Mouse (Mus musculus): ENCODE results near the gene Shc4. TPM values are rescaled to one million over a fixed set of nuclear protein-coding genes. Genes with fewer than 3 reads are reported as not detected.
A peak's percentile ranks its signal among the peaks of the same experiment; 100 is the strongest.

The Shc4 gene
- polyA plus RNA-seq (2014; fragmentation: Nextera tagmentation; extraction: Ambion mirVana) = 1.2 and 2.0 TPM in 2 replicates

GRCm38 (mm10) chr2:125724086-125724430 lies at the start of gene Shc4:
Gene Shc4, minus strand, starts transcription at chr2:125724148.
- under 1% methylated on average over 15 of the region's 15 CpGs for WGBS (ENCODE audit: insufficient replicate concordance)

GRCm38 (mm10) chr2:125765029-125765428 lies 41.1 kb upstream of the Shc4 start:
- Histone ChIP-seq H3K36me3 (ENCODE audit: control insufficient read depth, insufficient read depth, low read length) (peaks cover 34% of the 10 kb centered on the region), H3K4me2 (no peak overlapping the region), H3K27me3 (ENCODE audit: control insufficient read depth, insufficient read depth, low read length) (no peaks in the 10 kb centered on the region), H3K27ac (ENCODE audit: low read depth, low read length) (no peak overlapping the region), H3K4me1 (ENCODE audit: control insufficient read depth, insufficient read depth, low read length) (no peaks in the 10 kb centered on the region), H3K9me3 (replicated peaks; ENCODE audit: control insufficient read depth, low read length) (no peaks in the 10 kb centered on the region), H3K9ac (ENCODE audit: low read depth, low read length) (no peak overlapping the region), H3K4me3 (ENCODE audit: low read depth, low read length) (no peak overlapping the region)
- WGBS (ENCODE audit: insufficient replicate concordance) = 85% methylated on average over 3 of the region's 3 CpGs
- no peak for ATAC-seq (replicated peaks; ENCODE audit: insufficient number of reproducible peaks, low FRiP score, low TSS enrichment)

More at GRCm38 (mm10) chr2:125724086-125724430, at the start of gene Shc4:
- Histone ChIP-seq H3K27me3 (ENCODE audit: control insufficient read depth, insufficient read depth, low read length) (peaks cover 37% of the 10 kb centered on the region), H3K27ac (ENCODE audit: low read depth, low read length) (no peak within 1 kb of the TSS), H3K4me2 (peak within 1 kb of the TSS; percentile 98), H3K9me3 (replicated peaks; ENCODE audit: control insufficient read depth, low read length) (no peaks in the 10 kb centered on the region), H3K9ac (ENCODE audit: low read depth, low read length) (peak within 1 kb of the TSS; percentile 17), H3K4me1 (ENCODE audit: control insufficient read depth, insufficient read depth, low read length) (no peaks in the 10 kb centered on the region), H3K36me3 (ENCODE audit: control insufficient read depth, insufficient read depth, low read length) (no peaks in the 10 kb centered on the region), H3K4me3 (ENCODE audit: low read depth, low read length) (peak within 1 kb of the TSS; percentile 60)
- no peak; the same call in 1 of the 2 replicates for ATAC-seq (replicated peaks; ENCODE audit: insufficient number of reproducible peaks, low FRiP score, low TSS enrichment)

GRCm38 (mm10) chr2:125764531-125764930 lies 40.6 kb upstream of the Shc4 start:
- no peaks in the 10 kb centered on the region for H3K27me3 ChIP-seq (ENCODE audit: control insufficient read depth, insufficient read depth, low read length)
- peaks cover 31% of the 10 kb centered on the region for H3K36me3 ChIP-seq (ENCODE audit: control insufficient read depth, insufficient read depth, low read length)
- no peak overlapping the region for H3K4me3 ChIP-seq (ENCODE audit: low read depth, low read length)
- no peak overlapping the region for H3K4me2 ChIP-seq
- H3K9me3 ChIP-seq (replicated peaks; ENCODE audit: control insufficient read depth, low read length) = no peaks in the 10 kb centered on the region
- 92% methylated on average over 5 of the region's 5 CpGs for WGBS (ENCODE audit: insufficient replicate concordance)
- no peak overlapping the region for H3K27ac ChIP-seq (ENCODE audit: low read depth, low read length)
- no peak for ATAC-seq (replicated peaks; ENCODE audit: insufficient number of reproducible peaks, low FRiP score, low TSS enrichment)
- no peak overlapping the region for H3K9ac ChIP-seq (ENCODE audit: low read depth, low read length)
- no peaks in the 10 kb centered on the region for H3K4me1 ChIP-seq (ENCODE audit: control insufficient read depth, insufficient read depth, low read length)

GRCm38 (mm10) chr2:125749330-125749729 lies 25.4 kb upstream of the Shc4 start:
- H3K27ac ChIP-seq (ENCODE audit: low read depth, low read length) = no peak overlapping the region
- no peaks in the 10 kb centered on the region for H3K27me3 ChIP-seq (ENCODE audit: control insufficient read depth, insufficient read depth, low read length)
- WGBS (ENCODE audit: insufficient replicate concordance) = 94% methylated on average over 2 of the region's 2 CpGs
- no peak for ATAC-seq (replicated peaks; ENCODE audit: insufficient number of reproducible peaks, low FRiP score, low TSS enrichment)
- H3K9ac ChIP-seq (ENCODE audit: low read depth, low read length) = no peak overlapping the region
- no peaks in the 10 kb centered on the region for H3K9me3 ChIP-seq (replicated peaks; ENCODE audit: control insufficient read depth, low read length)
- no peak overlapping the region for H3K4me3 ChIP-seq (ENCODE audit: low read depth, low read length)
- H3K4me2 ChIP-seq = no peak overlapping the region
- no peaks in the 10 kb centered on the region for H3K4me1 ChIP-seq (ENCODE audit: control insufficient read depth, insufficient read depth, low read length)
- peaks cover 27% of the 10 kb centered on the region for H3K36me3 ChIP-seq (ENCODE audit: control insufficient read depth, insufficient read depth, low read length)

- no peak for ATAC-seq (replicated peaks; ENCODE audit: insufficient number of reproducible peaks, low FRiP score, low TSS enrichment)
- Histone ChIP-seq H3K4me3 (ENCODE audit: low read depth, low read length) (no peak overlapping the region), H3K27me3 (ENCODE audit: control insufficient read depth, insufficient read depth, low read length) (no peaks in the 10 kb centered on the region), H3K4me2 (no peak overlapping the region), H3K9ac (ENCODE audit: low read depth, low read length) (no peak overlapping the region), H3K36me3 (ENCODE audit: control insufficient read depth, insufficient read depth, low read length) (peaks cover 24% of the 10 kb centered on the region), H3K9me3 (replicated peaks; ENCODE audit: control insufficient read depth, low read length) (no peaks in the 10 kb centered on the region), H3K27ac (ENCODE audit: low read depth, low read length) (no peak overlapping the region), H3K4me1 (ENCODE audit: control insufficient read depth, insufficient read depth, low read length) (no peaks in the 10 kb centered on the region)
- 81% methylated on average over 6 of the region's 6 CpGs for WGBS (ENCODE audit: insufficient replicate concordance)
Observed at GRCm38 (mm10) chr2:125739338-125739737, 15.4 kb upstream of the Shc4 start.

GRCm38 (mm10) chr2:125738718-125739117 lies 14.8 kb upstream of the Shc4 start:
- H3K27me3 ChIP-seq (ENCODE audit: control insufficient read depth, insufficient read depth, low read length) = no peaks in the 10 kb centered on the region
- H3K36me3 ChIP-seq (ENCODE audit: control insufficient read depth, insufficient read depth, low read length) = peaks cover 19% of the 10 kb centered on the region
- no peak overlapping the region for H3K27ac ChIP-seq (ENCODE audit: low read depth, low read length)
- H3K4me1 ChIP-seq (ENCODE audit: control insufficient read depth, insufficient read depth, low read length) = no peaks in the 10 kb centered on the region
- H3K9me3 ChIP-seq (replicated peaks; ENCODE audit: control insufficient read depth, low read length) = no peaks in the 10 kb centered on the region
- no peak for ATAC-seq (replicated peaks; ENCODE audit: insufficient number of reproducible peaks, low FRiP score, low TSS enrichment)
- H3K4me3 ChIP-seq (ENCODE audit: low read depth, low read length) = no peak overlapping the region
- 74% methylated on average over 5 of the region's 5 CpGs for WGBS (ENCODE audit: insufficient replicate concordance)
- H3K9ac ChIP-seq (ENCODE audit: low read depth, low read length) = no peak overlapping the region
- H3K4me2 ChIP-seq = no peak overlapping the region

- Histone ChIP-seq H3K27ac (ENCODE audit: low read depth, low read length) (no peak overlapping the region), H3K9me3 (replicated peaks; ENCODE audit: control insufficient read depth, low read length) (no peaks in the 10 kb centered on the region), H3K4me1 (ENCODE audit: control insufficient read depth, insufficient read depth, low read length) (no peaks in the 10 kb centered on the region; the same call in none of the 2 replicates), H3K4me2 (no peak overlapping the region), H3K9ac (ENCODE audit: low read depth, low read length) (no peak overlapping the region), H3K36me3 (ENCODE audit: control insufficient read depth, insufficient read depth, low read length) (peaks cover 11% of the 10 kb centered on the region), H3K4me3 (ENCODE audit: low read depth, low read length) (no peak overlapping the region), H3K27me3 (ENCODE audit: control insufficient read depth, insufficient read depth, low read length) (no peaks in the 10 kb centered on the region)
- ATAC-seq (replicated peaks; ENCODE audit: insufficient number of reproducible peaks, low FRiP score, low TSS enrichment) = no peak
Observed at GRCm38 (mm10) chr2:125736025-125736343, 12.0 kb upstream of the Shc4 start.

- Histone ChIP-seq H3K4me3 (ENCODE audit: low read depth, low read length) (no peak overlapping the region), H3K4me2 (no peak overlapping the region), H3K4me1 (ENCODE audit: control insufficient read depth, insufficient read depth, low read length) (no peaks in the 10 kb centered on the region; the same call in none of the 2 replicates), H3K27me3 (ENCODE audit: control insufficient read depth, insufficient read depth, low read length) (no peaks in the 10 kb centered on the region), H3K9me3 (replicated peaks; ENCODE audit: control insufficient read depth, low read length) (no peaks in the 10 kb centered on the region), H3K36me3 (ENCODE audit: control insufficient read depth, insufficient read depth, low read length) (peaks cover 8% of the 10 kb centered on the region), H3K27ac (ENCODE audit: low read depth, low read length) (no peak overlapping the region), H3K9ac (ENCODE audit: low read depth, low read length) (no peak overlapping the region)
- 67% methylated on average over 2 of the region's 2 CpGs for WGBS (ENCODE audit: insufficient replicate concordance)
- ATAC-seq (replicated peaks; ENCODE audit: insufficient number of reproducible peaks, low FRiP score, low TSS enrichment) = no peak
Observed at GRCm38 (mm10) chr2:125735333-125736024, 11.5 kb upstream of the Shc4 start.

GRCm38 (mm10) chr2:125734741-125735140 lies 10.8 kb upstream of the Shc4 start:
- Histone ChIP-seq H3K27ac (ENCODE audit: low read depth, low read length) (no peak overlapping the region), H3K4me2 (no peak overlapping the region), H3K9ac (ENCODE audit: low read depth, low read length) (no peak overlapping the region), H3K4me3 (ENCODE audit: low read depth, low read length) (no peak overlapping the region), H3K36me3 (ENCODE audit: control insufficient read depth, insufficient read depth, low read length) (peaks cover 5% of the 10 kb centered on the region; the same call in 1 of the 2 replicates), H3K27me3 (ENCODE audit: control insufficient read depth, insufficient read depth, low read length) (no peaks in the 10 kb centered on the region), H3K4me1 (ENCODE audit: control insufficient read depth, insufficient read depth, low read length) (no peaks in the 10 kb centered on the region; the same call in none of the 2 replicates), H3K9me3 (replicated peaks; ENCODE audit: control insufficient read depth, low read length) (no peaks in the 10 kb centered on the region)
- no peak for ATAC-seq (replicated peaks; ENCODE audit: insufficient number of reproducible peaks, low FRiP score, low TSS enrichment)

Measured in heart, embryonic 11.5 days (tissue).